Mouse (Mus musculus) CD8-positive naive resting alpha-beta T cell, adult 2 months (primary cell): ENCODE results near the gene Olfr611.
"Not testable (repeated sequence)": the region's sequence is repeated elsewhere in the genome, so short reads cannot be mapped to it uniquely, and the experiment has no call there.

Experiments used
- DNase-seq, 2 experiments: peaks; one replicate each; pipeline ENCODE4 v3.0.0; 2022; ENCODE audit warnings: low read depth in 2 of 2, low spot score in 2 of 2

The Olfr611 gene

DNA sequence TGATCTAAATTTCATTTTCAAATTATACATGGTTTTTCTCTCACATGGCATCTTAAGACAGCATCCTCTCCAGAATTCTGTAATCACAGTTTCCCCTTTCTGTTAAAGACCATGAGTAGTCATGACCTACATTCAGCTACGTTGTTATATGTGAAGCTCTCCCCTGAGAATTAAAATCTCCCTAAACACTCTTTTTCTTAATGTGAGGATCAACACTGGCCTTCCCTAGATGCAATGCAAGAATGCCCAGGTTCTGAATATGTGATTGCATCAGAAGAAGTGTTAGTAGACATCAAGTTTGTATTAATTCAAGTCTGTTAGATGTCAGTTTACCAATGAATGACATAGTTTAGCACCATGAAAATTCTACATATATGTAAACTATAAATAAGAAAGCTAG, at the start of gene Olfr611:
Olfr611 (minus strand) TSS at position 101 of the 400 bp plus-strand sequence.
- DNase-seq = not testable (repeated sequence)

GRCm38 (mm10) chr7:103569043-103569442, 48.4 kb upstream of the Olfr611 start, which contains the start of gene Olfr616:
Gene Olfr616 (minus strand): TSS chr7:103569143.
- DNase-seq = no peak

- no peak for DNase-seq
Measured at GRCm38 (mm10) chr7:103555779-103556178, 35.1 kb upstream of the Olfr611 start, which contains the start of gene Olfr615. Gene Olfr615 (plus strand): TSS chr7:103556079.

DNA sequence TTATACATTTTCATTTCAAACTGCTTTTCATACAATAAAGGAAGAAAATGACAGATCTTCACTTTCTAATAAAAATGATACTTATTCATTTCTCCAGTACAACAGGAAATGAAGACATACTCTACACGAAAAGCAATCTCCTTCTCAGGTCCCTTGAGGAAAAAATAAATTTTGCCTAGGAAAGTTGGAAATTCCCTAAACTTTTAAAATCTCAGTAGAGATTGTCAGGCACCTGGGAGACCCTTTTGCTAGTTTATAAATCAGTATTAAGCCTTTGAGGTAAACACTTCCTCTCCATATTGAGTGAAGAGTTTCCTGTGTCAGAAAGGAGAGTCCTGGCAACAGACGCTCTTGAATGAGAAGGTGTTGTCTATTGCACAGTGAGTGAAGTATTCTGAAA, 27.1 kb upstream of the Olfr611 start, which contains the start of gene Olfr613:
Olfr613 (plus strand) TSS at position 301 of the 400 bp plus-strand sequence.
- no peak for DNase-seq

DNA sequence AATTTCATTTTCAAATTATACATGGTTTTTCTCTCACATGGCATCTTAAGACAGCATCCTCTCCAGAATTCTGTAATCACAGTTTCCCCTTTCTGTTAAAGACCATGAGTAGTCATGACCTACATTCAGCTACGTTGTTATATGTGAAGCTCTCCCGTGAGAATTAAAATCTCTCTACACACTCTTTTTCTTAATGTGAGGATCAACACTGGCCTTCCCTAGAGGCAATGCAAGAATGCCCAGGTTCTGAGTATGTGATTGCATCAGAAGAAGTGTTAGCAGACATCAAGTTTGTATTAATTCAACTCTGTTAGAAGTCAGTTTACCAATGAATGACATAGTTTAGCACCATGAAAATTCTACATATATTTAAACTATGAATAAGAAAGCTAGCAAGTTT, 22.0 kb upstream of the Olfr611 start, which contains the start of gene Olfr612:
Olfr612 (minus strand) TSS at position 101 of the 400 bp plus-strand sequence.
- DNase-seq = not testable (repeated sequence)

DNA sequence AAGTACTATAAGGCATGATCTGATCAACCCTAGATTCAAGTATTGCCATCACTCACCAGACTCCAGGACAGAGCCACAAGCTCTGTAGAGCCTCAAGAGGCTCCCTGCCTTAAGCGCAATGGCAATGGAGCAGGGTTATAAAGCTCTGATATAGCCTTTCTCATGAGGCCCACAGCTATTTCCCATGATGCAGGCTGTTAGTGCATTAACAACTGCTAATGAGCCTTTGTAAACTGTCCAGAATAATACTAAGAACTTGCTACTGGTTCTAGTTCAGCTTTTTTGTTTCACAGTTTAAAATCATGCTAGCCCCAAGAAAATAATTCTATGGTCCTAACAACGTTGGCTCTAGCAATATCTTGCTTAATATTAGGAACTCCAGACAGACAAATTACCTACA, 8.6 kb downstream of the Olfr611 start, which contains the start of gene Olfr610:
Olfr610 (minus strand) TSS at position 101 of the 400 bp plus-strand sequence.
- DNase-seq = no peak

DNA sequence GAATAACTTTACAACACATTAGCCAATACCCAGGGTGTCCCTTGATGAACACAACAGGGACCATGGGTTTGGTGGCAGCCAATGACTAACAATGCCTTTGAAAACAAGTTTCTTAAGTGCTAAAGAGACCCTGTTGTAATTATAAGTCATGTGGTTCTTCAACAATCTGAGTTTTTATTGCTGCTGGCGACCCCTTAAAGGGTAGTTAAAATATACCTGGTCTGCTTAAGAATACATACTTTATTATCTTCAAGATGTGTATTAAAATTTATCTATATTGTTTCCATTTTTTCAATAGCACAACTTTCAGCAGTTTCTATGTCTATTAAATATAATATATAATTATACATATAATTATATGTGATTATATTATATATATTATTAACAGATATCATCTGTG, 22.7 kb downstream of the Olfr611 start, which contains the start of gene Olfr609:
Olfr609 (minus strand) TSS at position 101 of the 400 bp plus-strand sequence.
- DNase-seq = no peak

- DNase-seq = not testable (repeated sequence)
Measured at GRCm38 (mm10) chr7:103477106-103477505, 43.5 kb downstream of the Olfr611 start.

DNA sequence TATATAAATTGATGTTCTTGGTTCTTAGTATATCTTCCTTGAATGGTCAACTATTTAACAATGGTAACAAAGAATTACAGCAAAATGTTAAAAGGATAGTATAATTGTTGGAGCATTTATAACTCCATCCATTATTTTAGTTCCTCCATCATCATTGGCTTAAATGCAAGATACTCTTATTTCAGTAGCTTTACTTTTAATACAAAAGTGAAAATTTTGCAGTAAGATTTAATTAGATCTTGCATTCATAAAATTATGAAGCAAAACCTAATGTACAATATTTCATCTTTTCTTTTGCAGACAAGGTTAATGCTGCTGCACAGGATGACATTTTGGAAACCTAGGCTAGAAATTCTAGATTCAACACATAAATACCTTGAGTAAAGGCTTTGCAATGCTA, 51.1 kb downstream of the Olfr611 start, which contains the start of gene Olfr608:
Olfr608 (plus strand) TSS at position 301 of the 400 bp plus-strand sequence.
- DNase-seq = no peak
